Mouse (Mus musculus) heart, postnatal 0 days (tissue): ENCODE measurements around the gene Acadvl. TPM values are rescaled to one million over a fixed set of nuclear protein-coding genes. Genes with fewer than 3 reads are reported as not detected.

Experiments used
- ATAC-seq: fragments of 200-750 bp; cut with Nextera tagmentation; 2 replicates; pipeline ENCODE4 v1.8.0; 2017; ENCODE audit warnings: low read depth, moderate number of reproducible peaks, moderate library complexity; ENCODE audit not compliant: insufficient read depth
- DNase-seq: peaks from one replicate; pipeline ENCODE4 v3.0.0-alpha.2; 2016; ENCODE audit warnings: low spot score
- H3K27ac ChIP-seq: fragments of 300-500 bp; sonication (generic); 2 replicates; pipeline ENCODE4 v1.5.1; 2014; ENCODE audit warnings: low read depth, mild to moderate bottlenecking
- H3K27me3 ChIP-seq: fragments of 300-500 bp; sonication (generic); 2 replicates; pipeline ENCODE4 v1.6.1; 2014; ENCODE audit warnings: low read length, mixed read lengths; ENCODE audit not compliant: control insufficient read depth, insufficient read depth
- H3K36me3 ChIP-seq: fragments of 300-500 bp; sonication (generic); replicated peaks from 2 replicates; pipeline ENCODE4 v1.6.1; 2014; ENCODE audit warnings: low read length, mixed read lengths; ENCODE audit not compliant: control insufficient read depth, insufficient read depth
- H3K4me1 ChIP-seq: fragments of 300-500 bp; sonication (generic); 2 replicates; pipeline ENCODE4 v1.6.1; 2014; ENCODE audit warnings: antibody characterized with exemption; ENCODE audit not compliant: control insufficient read depth, insufficient read depth
- H3K4me2 ChIP-seq: fragments of 300-500 bp; sonication (generic); 2 replicates; pipeline ENCODE4 v1.6.1; 2014; ENCODE audit warnings: low read depth, mild to moderate bottlenecking, low read length, moderate library complexity
- H3K4me3 ChIP-seq: fragments of 300-500 bp; sonication (generic); 2 replicates; pipeline ENCODE4 v1.5.1; 2014; ENCODE audit warnings: low read depth, low read length
- H3K9ac ChIP-seq: fragments of 300-500 bp; sonication (generic); replicated peaks from 2 replicates; pipeline ENCODE4 v1.6.1; 2014; ENCODE audit warnings: low read depth, low read length, mixed read lengths
- H3K9me3 ChIP-seq: fragments of 300-500 bp; sonication (generic); replicated peaks from 2 replicates; pipeline ENCODE4 v1.6.1; 2016; ENCODE audit warnings: low read length; ENCODE audit not compliant: control insufficient read depth
- CTCF ChIP-seq: IDR thresholded peaks from 2 replicates; pipeline ENCODE4 v1.5.1; 2016; ENCODE audit warnings: antibody characterized with exemption, control low read depth, low read depth
- EP300 ChIP-seq: IDR thresholded peaks from 2 replicates; pipeline ENCODE4 v1.6.1; 2016; ENCODE audit warnings: antibody characterized with exemption, low read depth
- WGBS: fragments of 180-500 bp; shearing (Covaris S2); extraction: QIAGEN DNeasy Blood & Tissue Kit; methylation state at CpG from one replicate; pipeline ENCODE4 v1.1.7; 2014; 5-methylcytosine and 5-hydroxymethylcytosine counted together
- polyA plus RNA-seq: library from polyadenylated mRNA; unstranded; fragments of >200 nt; fragmentation: Nextera tagmentation; extraction: Ambion mirVana; gene quantifications from 2 replicates; pipeline ENCODE4 v1.2.1, GENCODE M21; 2015
- total RNA-seq: library from RNA; depleted of rRNA; stranded (reverse); fragments of >200 nt; gene quantifications from 2 replicates; pipeline ENCODE4 v1.2.3, GENCODE M21; 2014; ENCODE audit warnings: low replicate concordance

Acadvl gene
- total and polyA plus RNA-seq, 2 experiments from 2014 or later: 469 to 815 TPM

DNA sequence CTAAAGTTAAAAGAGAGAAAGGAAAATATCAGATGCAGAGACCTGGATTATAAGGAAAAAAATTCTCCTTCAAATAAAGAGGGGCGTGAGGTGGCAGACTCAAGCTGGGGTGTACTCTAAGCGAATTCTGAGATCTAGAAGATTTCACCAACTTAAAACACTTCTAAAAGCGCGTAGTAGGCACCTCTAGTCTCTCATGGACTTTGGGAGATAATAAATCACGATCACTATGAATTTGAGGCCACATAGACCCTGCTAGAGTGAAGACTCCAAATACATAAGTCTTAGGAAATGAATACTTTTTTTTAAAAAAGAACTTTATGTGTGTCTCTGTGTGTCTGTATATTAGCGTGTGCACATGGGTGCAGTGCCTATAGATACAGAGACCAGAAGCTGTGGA, 466 bp upstream of the Acadvl start:
- no peak for DNase-seq
- 57% methylated on average over 6 of the region's 6 CpGs for WGBS
- Histone ChIP-seq H3K36me3 (peaks cover 34% of the 10 kb centered on the region), H3K27ac (no peak overlapping the region), H3K4me3 (no peak overlapping the region), H3K9me3 (no peaks in the 10 kb centered on the region), H3K4me1 (peaks cover 23% of the 10 kb centered on the region), H3K9ac (no peak overlapping the region), H3K27me3 (no peaks in the 10 kb centered on the region), H3K4me2 (peak overlapping the region; percentile 84)
- ATAC-seq: no peak
- TF ChIP-seq CTCF (no peak), EP300 (no peak)

DNA sequence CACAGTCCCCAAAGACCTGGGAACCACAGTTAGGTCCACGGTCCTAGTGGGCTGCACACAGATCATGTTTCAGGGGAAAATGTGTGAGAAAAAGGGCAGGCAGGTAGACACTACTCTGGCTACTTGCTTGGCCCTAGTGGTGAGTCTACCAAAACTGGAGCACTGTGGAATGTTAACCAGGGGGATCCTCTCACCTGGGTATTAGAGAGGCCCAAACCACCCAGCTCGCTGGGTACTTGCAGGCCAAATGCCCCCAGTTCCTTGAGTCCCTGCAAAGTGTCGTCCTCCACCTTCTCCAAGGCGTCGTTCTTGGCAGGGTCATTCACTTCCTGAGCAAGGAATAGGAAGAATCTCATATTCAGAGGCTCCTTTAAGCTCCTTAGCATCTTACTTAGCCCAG, 1.2 kb downstream of the Acadvl start:
- ATAC-seq (no peak), DNase-seq (no peak)
- Histone ChIP-seq H3K4me1 (peaks cover 19% of the 10 kb centered on the region), H3K36me3 (peaks cover 51% of the 10 kb centered on the region), H3K4me3 (peak overlapping the region; percentile 85), H3K27me3 (no peaks in the 10 kb centered on the region), H3K9ac (peak overlapping the region; percentile 92), H3K4me2 (peak overlapping the region; percentile 84), H3K9me3 (no peaks in the 10 kb centered on the region), H3K27ac (peak overlapping the region; percentile 94)
- no peak for TF ChIP-seq EP300
- no peak for TF ChIP-seq CTCF
- WGBS: 52% methylated on average over 5 of the region's 5 CpGs

DNA sequence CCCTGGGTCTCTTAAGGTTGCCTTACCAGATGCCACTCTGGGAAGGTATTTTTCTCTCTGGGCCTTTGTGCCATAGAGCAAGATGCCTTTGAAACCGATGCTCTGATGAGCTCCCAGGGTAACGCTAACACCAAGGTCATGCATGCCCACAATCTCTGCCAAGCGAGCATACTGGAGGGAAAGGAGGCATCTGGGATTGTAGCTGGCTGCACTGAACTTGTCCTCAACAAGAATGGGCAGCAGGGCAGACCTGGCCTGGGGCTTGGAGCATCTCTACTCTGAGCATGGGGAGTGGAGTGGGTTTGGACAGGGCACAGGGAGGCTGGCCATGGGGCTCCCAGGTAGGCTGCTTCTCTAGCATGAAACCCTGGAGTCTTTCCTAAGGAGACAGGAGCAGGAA, 1.8 kb downstream of the Acadvl start:
- Histone ChIP-seq H3K27me3 (no peaks in the 10 kb centered on the region), H3K4me1 (peaks cover 18% of the 10 kb centered on the region), H3K4me3 (no peak overlapping the region), H3K4me2 (no peak overlapping the region), H3K27ac (no peak overlapping the region), H3K9ac (no peak overlapping the region), H3K36me3 (peaks cover 57% of the 10 kb centered on the region), H3K9me3 (no peaks in the 10 kb centered on the region)
- DNase-seq: no peak
- WGBS: 60% methylated on average over 3 of the region's 3 CpGs
- TF ChIP-seq CTCF (no peak), EP300 (no peak)
- ATAC-seq: no peak

DNA sequence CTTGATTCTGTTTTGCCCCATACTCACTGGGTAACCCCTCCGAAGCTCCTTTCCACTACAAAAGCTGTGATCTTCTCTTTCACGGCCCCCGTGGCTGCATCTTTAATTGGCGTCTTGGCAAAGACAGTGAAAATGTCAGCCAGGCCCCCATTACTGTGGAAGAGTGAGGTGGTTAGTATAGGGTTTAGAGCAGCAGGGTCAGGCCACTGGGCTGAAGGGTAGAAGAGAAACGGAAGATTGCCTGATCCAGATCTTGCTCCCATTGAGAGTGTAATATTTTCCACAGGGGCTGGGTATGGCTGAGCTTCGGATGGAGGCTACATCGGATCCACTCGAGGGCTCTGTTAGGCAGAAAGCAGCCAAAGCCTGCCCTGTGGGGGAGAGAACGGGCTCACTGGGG, 2.3 kb downstream of the Acadvl start:
- TF ChIP-seq CTCF (no peak), EP300 (no peak)
- ATAC-seq (no peak), DNase-seq (no peak)
- Histone ChIP-seq H3K4me3 (no peak overlapping the region), H3K4me2 (no peak overlapping the region), H3K9me3 (no peaks in the 10 kb centered on the region), H3K9ac (no peak overlapping the region), H3K4me1 (peaks cover 15% of the 10 kb centered on the region), H3K27ac (no peak overlapping the region), H3K36me3 (peaks cover 62% of the 10 kb centered on the region), H3K27me3 (no peaks in the 10 kb centered on the region)
- WGBS: 83% methylated on average over 9 of the region's 9 CpGs

DNA sequence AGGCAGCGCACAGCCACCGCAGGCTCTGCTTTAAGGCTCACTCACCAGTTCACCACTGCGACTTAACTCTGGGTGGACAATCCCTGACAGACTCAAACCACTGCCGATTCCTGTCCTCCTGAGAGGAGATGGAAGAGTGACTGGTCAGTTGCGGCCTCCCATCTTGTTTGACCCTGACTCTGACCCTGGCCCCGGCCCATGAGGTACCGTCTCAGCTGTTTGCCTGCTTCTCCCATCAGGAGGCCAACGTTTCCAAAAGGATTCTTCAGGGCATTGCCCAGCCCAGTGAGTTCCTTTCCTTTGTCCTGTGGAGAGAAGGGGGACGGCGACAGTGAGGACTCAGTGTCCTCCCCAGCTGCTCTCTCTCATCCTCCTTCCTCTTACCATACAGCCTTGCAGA, 4.2 kb downstream of the Acadvl start:
- WGBS: 85% methylated on average over 10 of the region's 10 CpGs
- no peak for ATAC-seq
- TF ChIP-seq EP300 (no peak), CTCF (no peak)
- Histone ChIP-seq H3K4me1 (peaks cover 10% of the 10 kb centered on the region; the same call in 1 of the 2 replicates), H3K27ac (no peak overlapping the region), H3K9ac (no peak overlapping the region), H3K36me3 (peaks cover 82% of the 10 kb centered on the region), H3K4me2 (no peak overlapping the region), H3K9me3 (no peaks in the 10 kb centered on the region), H3K4me3 (no peak overlapping the region), H3K27me3 (no peaks in the 10 kb centered on the region)
- no peak for DNase-seq

DNA sequence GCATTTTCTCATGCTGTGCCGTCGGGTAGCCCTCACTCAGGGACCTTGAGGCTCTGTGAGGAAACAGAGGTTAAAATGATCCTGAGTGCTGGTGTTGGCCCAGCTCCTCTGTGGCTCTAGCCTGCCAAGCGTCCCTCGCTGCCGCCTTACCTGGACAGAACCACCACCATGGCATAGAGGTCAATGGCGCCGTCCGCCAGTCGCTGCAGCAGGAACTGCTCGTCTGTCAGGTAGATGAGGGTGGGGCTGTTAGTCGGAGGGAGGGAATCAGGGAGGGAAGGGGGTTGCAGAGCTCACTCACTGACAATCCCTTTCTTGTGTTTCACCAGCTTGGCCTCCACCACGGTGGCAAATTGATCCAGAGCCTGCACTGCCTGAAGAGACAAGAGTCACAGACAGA, 4.7 kb downstream of the Acadvl start:
- ATAC-seq: no peak
- no peak overlapping the region for H3K4me3 ChIP-seq
- H3K4me1 ChIP-seq: peaks cover 10% of the 10 kb centered on the region; the same call in 1 of the 2 replicates
- no peak overlapping the region for H3K27ac ChIP-seq
- H3K36me3 ChIP-seq: peaks cover 84% of the 10 kb centered on the region
- DNase-seq: no peak
- H3K4me2 ChIP-seq: no peak overlapping the region
- 76% methylated on average over 12 of the region's 12 CpGs for WGBS
- no peaks in the 10 kb centered on the region for H3K27me3 ChIP-seq
- TF ChIP-seq EP300 (no peak), CTCF (no peak)
- no peak overlapping the region for H3K9ac ChIP-seq
- no peaks in the 10 kb centered on the region for H3K9me3 ChIP-seq
